Mouse (Mus musculus) G1E-ER4 (cell line): ENCODE data around the gene Ttc28. TPM values are rescaled to one million over a fixed set of nuclear protein-coding genes. Genes with fewer than 3 reads are reported as not detected.

Experiments
- GATA1 ChIP-seq: IDR thresholded peaks from one replicate; pipeline ENCODE4 v1.8.0; 2012; ENCODE audit warnings: low read length, inconsistent platforms
- polyA plus RNA-seq: library from polyadenylated mRNA; stranded (reverse); fragments of >175 nt; gene quantifications from 2 replicates; pipeline ENCODE4 v1.2.3, GENCODE M21; 2012

Gene Ttc28
- polyA plus RNA-seq, 1 experiment, result 0.62 TPM

DNA sequence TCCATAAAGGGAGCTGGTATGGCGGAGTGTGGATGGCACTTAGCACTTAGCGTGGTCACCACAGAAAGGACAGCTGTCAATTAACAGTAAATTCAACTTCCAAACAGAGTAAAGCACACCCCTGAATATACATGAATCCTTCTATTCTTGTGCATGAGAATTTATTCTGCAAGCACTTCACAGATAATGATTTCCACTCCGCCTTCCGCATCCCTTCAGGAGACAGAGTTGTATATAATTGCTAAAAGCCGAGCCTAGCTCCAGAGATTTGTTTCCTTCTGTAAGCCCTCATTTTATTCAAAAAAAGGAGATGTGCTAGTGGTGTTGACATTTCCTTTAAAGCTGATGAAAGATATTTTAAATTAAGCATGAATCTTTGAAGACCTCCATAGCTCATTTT lies 162.3 kb downstream of the Ttc28 start:
- TF ChIP-seq GATA1, result no peak

DNA sequence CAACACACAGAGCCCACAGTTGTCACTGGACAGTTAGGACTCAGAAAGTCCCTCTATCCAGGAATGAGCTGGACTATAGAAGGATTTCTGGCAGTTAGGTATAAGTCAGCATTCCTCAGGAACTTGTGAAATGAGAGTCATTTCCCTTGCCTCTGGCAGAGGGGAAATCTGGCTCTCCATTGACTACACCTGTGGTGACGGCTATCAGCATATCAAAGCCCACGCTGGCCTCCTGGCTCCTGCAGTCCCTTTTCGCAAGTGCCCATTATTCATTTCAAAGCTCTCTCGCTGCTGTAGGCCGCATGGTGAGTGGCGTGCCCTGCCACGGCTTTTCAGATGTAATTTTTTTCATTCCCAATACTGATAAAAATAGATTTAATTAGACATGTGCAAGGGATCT lies 164.6 kb downstream of the Ttc28 start:
- no peak for TF ChIP-seq GATA1

DNA sequence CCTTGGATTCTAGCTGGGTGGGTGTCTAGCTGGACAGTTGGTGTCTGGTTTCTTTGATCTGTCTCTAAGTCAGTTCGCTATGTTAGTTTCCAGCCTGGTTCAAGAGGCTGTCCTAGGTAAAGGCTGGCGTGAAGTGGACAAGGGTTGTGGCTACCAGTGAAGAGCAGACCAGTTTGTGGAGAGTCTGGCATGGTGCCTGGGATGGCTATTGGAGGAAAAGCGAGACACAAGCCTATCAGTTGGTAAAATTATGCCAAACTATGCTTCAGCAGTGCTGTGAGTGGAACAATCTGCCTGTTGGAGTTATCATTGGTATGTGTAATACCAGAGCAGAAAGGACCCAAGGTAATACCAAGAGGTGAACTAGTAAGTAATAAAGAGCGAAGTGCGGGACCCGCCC lies 166.8 kb downstream of the Ttc28 start:
- TF ChIP-seq GATA1, result no peak

DNA sequence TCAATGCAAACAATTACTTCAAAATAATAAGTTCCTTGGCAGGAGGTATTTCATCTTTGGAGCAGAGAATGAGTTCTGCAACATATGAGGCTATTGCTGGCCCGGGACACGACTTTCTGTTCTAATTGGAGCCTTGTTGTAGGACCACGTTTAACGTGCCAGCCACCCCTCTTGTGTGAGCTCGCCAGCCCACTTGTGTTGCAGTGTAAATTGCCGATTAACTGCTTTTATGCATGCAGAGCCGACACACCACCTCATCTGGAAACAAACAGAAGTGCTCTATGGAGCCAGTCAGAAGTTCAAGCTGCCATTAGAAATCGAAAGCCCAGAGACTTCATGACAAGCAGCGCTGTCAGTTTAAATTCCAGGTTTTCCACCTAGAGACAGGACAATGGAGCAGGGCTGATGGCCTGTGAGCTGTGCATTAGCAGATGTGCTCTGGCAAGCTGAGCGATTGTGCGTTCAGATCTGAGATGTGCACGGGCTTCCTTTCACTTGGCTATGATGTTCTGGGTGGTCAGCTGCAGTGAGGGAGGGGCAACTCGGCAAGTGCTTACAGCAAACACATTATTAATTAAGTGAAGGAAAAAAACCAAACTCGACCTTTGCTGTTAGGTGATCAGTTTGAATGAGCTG lies 167.4 kb downstream of the Ttc28 start:
- TF ChIP-seq GATA1, result no peak

DNA sequence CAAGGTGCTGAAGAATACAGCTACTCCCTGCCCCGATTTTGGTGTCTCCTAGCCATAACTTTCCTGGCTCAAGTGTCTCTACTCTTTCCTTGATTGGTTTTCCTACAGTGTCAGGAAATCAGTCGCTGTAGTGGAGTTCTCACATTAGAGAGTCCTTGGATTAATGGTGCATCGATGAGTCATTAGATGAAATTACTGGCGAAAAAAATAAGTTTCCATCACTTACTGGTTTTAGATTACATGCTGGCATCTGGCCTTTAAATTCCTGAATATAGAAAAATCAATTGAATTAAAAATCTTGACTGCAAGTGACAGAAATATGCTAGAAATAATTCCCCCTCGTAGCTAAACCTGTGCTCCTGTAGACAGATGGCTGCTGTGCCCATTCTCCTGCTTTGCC lies 168.4 kb downstream of the Ttc28 start:
- no peak for TF ChIP-seq GATA1

DNA sequence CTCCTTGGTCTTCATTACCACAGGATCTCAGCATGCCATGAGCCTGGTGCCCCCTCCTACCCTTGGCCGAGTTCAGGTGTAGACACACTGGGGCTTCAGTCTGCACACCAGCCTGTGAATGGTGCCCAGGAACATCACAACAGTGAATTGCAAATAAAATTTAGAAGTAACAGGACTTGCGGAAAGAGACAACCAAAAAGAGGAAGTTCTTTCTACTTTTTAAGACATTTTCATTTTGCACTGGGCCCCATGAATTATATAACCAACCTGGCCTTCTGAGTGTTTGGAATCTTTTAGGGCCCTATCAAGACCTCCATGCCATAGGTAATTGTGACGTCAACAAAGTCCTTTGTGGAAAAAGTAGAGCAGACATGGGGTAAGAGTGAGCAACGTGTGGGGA lies 170.0 kb downstream of the Ttc28 start:
- TF ChIP-seq GATA1, result no peak

DNA sequence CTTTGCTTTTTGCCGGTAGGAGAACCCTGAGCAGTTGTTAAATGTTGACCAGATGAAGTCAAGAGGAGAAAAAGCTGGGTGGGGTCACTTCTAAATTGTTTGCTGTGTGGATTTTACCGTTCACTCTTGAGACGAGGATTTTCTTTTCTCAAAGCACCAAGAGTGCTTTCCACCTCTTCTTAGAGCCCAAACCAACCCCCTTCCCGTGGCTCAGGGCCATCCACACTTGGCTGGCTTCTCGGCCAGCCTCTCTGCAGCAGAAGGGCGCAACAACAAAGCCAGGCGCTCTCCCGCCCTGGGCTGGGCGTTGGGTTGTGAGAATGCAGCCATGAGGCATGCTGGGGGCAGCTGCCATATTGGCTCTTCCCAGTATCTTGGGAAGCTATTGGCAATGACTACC lies 170.5 kb downstream of the Ttc28 start:
- TF ChIP-seq GATA1, result no peak

DNA sequence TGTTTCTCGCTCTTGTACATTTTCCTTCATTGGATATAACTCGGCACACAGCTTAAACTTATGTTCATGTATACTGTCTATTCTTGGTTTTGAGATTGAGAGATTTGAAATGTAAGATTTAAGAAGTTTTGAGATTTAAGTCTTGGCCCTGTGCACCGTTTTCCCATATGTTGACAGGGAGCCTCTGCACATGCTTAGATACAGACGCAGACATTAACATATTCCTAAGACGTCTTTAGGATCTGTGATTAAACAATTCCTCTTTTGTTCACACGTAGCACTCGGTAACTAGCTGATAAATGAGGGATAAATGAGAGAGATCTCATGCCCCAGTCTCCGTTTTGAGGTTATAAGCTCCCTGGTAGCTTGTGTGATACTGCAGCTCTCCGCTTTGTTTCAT lies 174.8 kb downstream of the Ttc28 start:
- TF ChIP-seq GATA1, result no peak

DNA sequence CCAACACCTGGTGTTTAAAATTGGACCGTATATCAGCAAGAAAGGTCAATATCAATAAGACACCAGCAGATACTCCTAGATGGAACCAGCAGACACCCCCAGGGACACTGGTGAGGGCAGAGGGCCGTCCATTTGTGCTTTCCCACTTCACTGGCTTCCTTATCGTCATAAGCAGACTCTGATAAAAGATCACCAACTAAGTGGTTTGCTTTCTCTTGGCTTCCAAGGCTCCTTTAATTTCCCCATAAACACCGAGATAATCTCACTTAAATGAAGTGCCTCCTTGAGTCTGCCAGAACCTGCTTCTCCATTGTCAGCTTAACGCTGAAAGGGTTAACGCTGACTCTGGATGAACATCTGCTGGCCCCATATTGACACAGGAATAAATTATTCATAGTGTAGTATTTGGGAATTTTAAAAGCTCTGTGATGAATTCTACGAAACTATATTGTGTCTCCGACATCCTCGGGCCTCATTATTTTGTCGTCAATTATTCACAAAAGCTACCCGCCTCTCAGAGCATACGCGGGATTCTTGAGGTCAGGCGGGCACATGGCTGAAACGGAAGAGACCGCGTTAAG lies 175.3 kb downstream of the Ttc28 start:
- no peak for TF ChIP-seq GATA1

DNA sequence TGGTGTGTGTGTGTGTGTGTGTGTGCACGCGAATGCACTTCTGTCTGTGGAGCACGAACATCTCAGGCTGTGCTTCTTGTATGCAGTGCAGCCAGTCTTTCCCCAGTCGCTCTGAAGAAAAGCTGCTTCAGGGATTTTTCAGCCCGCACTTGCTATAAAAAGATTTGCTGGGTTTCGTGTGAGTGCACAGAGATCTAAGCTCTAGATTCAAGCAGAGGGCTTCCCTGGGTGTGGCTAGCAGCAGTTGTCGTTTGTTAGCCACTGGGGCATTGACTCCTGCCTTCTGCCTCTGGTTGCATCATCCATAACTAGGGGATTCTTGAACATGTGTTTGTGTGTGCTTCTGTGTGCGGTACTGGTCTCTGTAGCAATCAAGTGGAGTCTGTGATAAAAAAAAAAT lies 175.9 kb downstream of the Ttc28 start:
- TF ChIP-seq GATA1, result no peak

DNA sequence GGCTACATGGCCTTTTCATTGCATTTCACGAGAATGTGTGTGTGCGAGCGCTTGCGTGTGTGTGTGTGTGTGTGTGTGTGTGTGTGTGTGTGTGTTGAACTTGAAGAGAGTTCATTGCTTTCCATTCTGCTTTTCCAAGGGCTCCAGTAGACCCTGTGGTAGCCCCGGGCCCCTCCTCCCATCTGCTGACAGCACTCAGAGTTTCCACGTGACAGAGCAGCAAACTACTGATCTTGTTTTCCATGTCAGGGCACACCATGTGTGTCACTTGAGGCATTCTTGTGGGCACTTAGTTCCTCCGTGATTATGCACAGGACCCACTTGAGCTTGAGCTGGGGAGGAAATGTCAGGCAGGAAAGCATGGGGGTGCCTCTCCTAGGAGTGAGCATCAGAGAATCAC lies 177.5 kb downstream of the Ttc28 start:
- TF ChIP-seq GATA1, result no peak

DNA sequence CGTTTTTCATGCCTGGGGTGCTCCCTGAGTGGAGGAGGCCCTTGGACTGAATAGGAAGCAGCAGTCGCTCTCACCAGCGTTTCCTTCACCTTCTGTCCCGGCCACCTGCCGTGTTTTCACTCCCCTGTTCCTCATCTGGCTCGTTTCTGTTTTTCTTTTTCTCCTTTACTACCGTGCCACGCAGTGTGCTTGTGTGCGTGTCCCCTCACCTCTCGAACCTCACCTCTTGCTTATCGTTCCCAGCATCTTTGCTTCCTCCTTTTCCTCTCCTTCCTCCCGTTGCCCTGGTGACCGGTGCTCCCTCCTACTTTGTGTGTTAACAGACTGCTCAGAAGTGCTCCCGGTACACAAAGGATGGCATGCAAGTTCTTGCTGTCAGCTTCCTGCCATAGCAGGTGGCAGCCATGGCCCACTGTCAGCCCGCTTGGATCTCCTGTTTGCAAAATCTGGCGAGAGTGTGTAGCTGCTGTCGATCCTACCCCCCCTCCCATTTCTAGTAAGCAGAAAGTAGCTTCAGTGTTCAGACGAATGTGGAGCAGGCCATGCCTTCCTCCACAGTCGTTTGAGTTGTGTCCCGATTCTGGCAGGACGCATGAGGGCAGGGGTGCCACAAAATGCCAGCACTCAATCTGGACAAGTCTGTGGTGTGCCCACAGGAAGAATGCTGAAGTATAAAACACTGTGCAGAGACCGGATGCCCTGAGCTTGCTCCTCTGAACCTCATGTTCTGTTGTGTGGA lies 179.0 kb downstream of the Ttc28 start:
- no peak for TF ChIP-seq GATA1

DNA sequence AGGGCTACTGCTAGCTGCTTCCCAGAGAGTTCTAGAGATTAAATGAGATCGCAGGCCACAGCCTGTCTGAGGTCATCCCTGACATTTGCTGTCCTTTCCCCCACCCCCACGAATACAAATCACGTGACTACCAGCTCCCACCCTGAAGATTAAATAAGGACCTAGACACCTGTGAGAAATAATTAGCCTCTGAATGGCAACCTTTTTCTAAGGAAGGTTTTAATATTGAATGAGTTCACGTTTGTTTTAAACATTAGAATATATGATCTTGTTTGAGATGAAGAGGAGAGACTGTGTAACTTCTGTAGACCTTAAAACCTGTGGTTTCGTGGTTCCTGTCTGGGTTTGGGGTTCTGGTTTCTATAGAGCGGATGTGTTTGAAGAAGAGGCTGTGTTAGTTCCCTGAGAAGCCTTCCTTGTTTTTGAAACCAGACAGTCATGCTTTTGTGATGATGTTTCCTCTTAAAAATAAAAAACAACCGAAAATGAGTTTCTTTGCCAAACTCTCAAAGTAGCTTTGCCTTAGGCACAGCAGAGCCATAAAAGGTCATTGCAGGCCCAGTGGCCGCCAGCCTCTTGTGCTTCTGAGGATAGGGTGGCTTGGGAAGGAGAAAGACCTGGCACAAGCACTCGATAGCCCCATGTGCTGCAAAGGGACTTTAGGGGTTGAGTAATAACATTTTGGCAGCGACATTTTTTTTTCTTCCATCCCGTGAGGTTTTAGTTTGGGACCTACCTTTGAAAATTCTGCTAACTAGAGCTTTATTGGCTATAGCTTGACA lies 179.7 kb downstream of the Ttc28 start:
- no peak for TF ChIP-seq GATA1

DNA sequence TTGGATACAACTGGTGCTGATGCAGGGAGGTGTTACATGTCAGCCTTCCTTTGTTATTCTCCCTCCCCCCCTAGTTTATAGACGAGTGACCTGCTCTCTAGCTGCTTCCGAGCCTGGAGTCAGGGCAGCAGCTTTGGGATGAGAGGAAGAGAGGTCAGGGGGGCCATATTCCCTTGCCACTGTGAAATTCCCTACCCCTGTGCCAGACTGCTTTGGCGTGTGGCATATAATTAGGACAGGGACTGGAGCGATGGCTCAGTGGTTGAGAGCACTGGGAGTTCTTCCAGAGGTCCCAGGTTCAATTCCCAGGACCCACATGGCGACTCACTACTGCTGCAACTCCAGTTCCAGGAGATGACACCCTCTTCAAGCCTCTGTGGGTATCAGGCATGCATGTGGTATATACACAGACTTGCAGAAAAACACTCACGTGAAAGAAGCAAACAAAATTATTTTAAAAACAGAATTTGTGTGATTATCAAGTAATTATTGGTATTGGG lies 180.7 kb downstream of the Ttc28 start:
- no peak for TF ChIP-seq GATA1

DNA sequence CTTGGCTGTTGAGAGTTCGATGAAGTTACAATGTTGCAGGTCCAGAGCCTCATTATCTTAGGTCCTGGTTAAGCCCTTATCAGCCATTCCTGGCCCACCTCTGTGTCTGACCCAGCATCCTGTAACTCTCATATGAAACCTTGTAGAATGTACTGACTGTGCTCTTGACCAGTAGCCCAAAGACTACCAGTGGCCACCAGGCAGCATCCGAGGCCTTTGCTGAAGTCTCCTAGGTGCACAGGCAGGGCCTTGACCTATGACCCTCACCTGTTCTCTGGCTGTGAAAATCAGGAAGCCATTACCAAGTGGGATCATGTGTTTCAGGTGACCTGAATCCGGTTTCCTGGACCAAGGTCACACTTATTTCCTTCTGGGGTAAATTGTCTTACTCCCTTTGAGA lies 183.6 kb downstream of the Ttc28 start:
- no peak for TF ChIP-seq GATA1

DNA sequence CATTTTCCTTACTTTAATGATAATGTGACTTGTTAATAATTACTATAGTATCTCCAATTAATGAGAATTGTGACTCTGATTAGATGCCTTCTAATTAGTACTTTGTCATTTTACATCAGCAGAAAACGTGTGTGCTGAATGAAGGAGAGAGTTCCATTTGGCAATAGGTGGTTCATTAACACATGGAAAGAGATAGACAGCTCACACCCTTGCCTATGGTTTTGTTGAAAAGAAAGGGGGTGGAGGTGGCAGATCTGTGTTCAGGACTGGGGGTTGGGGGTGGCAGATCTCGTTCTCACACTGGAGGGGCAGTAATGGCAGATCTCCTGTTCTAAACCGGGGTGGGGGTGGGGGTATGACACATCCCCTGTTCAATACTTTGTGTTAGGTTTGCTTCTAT lies 184.4 kb downstream of the Ttc28 start:
- no peak for TF ChIP-seq GATA1

DNA sequence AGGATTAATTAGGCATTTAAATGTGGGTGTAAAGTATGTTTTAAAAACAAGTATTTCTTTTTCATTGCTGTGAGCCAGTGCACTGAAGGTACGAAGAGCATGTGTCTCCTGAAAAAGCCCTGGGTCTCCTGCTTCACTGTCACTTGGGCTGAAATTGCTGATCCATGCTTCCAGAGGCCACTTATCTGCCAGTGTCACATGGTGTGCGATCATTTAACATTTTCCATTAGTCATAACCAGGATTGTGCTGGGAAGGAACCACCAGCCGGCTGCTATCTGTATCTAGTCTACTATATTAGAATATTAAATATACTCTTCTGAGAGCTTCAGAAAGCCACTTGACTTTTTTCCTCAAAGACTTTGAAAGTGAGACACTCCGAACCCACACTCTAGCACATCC lies 186.2 kb downstream of the Ttc28 start:
- TF ChIP-seq GATA1, result no peak
